Mouse (Mus musculus) bone marrow macrophage, adult 2 months (primary cell): ENCODE data around the gene Acvr1.

Source experiments
- CTCF ChIP-seq: IDR thresholded peaks from 2 replicates; pipeline ENCODE4 v1.5.1; 2012; ENCODE audit warnings: low read depth, mild to moderate bottlenecking, low read length, moderate library complexity
- POLR2A ChIP-seq: IDR thresholded peaks from 2 replicates; pipeline ENCODE4 v1.6.1; 2012; ENCODE audit warnings: mild to moderate bottlenecking, low read depth, low read length, borderline replicate concordance

DNA sequence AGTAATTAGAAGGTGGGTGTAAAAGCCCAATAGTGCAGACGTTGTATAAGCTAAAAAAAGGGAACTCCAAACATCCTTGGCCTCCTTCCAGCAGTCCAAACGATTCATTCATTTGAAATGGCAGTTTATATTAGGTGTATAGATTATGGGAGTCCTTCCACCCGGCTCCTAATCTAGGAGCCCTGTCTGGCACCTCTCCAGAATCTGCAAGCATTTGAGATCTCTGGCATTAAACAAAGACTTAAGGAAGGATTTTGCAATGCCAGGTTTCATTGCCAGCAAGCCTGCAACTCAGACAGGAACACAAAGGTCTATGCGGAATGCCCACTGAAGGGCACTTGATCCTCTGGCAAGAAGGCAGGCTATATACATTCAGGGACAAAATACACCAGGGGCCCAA, 81.8 kb downstream of the Acvr1 start:
- TF ChIP-seq CTCF (no peak), POLR2A (no peak)
